Mouse (Mus musculus): Measurements from ENCODE around the gene Oscp1.

Gene Oscp1

GRCm38 (mm10) chr4:126141021-126141420 lies 82.7 kb downstream of the Oscp1 start:
- DNase-seq (ENCODE audit: inconsistent age in 2 of 2, low spot score in 1 of 2), result peak in 1 of 2 experiments; percentile 54
